Mouse (Mus musculus) C2C12 (cell line): ENCODE results near the gene Zfp248.

Experiments
- CEBPB ChIP-seq: IDR thresholded peaks from one replicate; pipeline ENCODE4 v1.6.1; 2011; ENCODE audit warnings: low read depth, mild to moderate bottlenecking, control low read depth, moderate library complexity
- MYOG ChIP-seq: IDR thresholded peaks from one replicate; pipeline ENCODE4 v1.6.1; 2011; ENCODE audit not compliant: control insufficient read depth, insufficient read length; ENCODE audit errors: extremely low read depth

- TF ChIP-seq CEBPB (no peak), MYOG (no peak)
Measured at GRCm38 (mm10) chr6:118381234-118381633, 74.1 kb downstream of the Zfp248 start.
